Mouse (Mus musculus): Measurements from ENCODE around the gene M1ap. TPM values are rescaled to one million over a fixed set of nuclear protein-coding genes. Genes with fewer than 3 reads are reported as not detected.

M1ap gene
- polyA plus RNA-seq, 2 experiments: 9.4 to 14.4 TPM

DNA sequence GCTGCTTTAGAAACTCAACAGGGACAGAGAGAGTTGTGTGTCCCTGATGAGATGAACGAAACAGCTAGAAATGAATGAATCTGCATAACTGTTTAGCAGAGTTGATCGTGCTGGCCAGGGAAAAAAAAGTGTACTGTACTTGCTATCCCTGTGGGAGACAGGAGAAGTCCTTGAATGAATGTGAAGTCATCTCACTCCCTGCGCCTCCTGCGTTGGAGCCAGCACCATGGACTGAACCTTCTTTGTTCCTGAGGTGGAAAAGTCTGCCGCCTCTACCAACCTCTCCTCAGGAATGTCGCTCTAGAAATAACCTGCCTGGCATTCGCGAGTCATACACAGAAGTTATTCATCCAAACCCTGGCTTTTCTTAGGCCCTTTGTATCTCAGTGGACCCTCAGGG lies 53.3 kb downstream of the M1ap start:
- no peak overlapping the region for H3K4me3 ChIP-seq (ENCODE audit: insufficient read depth in 1 of 2, low read depth in 2 of 2, low read length in 2 of 2)
- no peaks in the 10 kb centered on the region for H3K36me3 ChIP-seq (replicated peaks; ENCODE audit: control insufficient read depth, insufficient read depth, low read depth)
- no peak overlapping the region for H3K27ac ChIP-seq
- WGBS (ENCODE audit: insufficient replicate concordance): 75% methylated on average over 8 of the region's 8 CpGs
- H3K27me3 ChIP-seq (ENCODE audit: control insufficient read depth, insufficient read depth, low read length): no peaks in the 10 kb centered on the region
- H3K9ac ChIP-seq (replicated peaks): no peak overlapping the region
- no peaks in the 10 kb centered on the region for H3K9me3 ChIP-seq (ENCODE audit: control insufficient read depth, low read length)
- ATAC-seq (ENCODE audit: insufficient read depth) (no peak), DNase-seq (ENCODE audit: low read depth in 3 of 3, low spot score in 3 of 3) (no peak)
- TF ChIP-seq EP300 (IDR thresholded peaks at IDR 0.05; ENCODE audit: low read depth) (no peak), CTCF (IDR thresholded peaks at IDR 0.05; ENCODE audit: low read depth) (no peak)
- H3K4me1 ChIP-seq (replicated peaks; ENCODE audit: control insufficient read depth in 2 of 2, insufficient read depth in 2 of 2, low read length in 1 of 2): peaks cover 32 to 34% of the 10 kb centered on the region in 2 experiments
- H3K4me2 ChIP-seq (ENCODE audit: low read depth): no peak overlapping the region

DNA sequence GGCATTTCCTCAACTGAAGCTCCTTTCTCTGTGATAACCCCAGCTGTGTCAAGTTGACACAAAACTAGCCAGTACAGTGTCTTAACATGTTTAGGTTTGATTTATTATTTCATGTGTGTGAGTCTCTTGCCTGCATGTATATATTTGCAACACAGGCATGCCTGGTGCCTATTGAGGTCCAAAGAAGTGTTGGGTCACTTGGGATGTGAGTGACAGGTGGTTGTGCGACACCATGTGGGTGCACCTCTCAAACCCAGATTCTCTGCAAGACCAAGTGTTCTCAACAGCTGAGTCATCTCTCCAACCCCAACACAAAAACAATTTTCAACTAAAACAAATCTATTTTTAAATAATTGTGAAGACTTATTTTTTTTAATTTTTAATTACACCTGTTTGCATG lies 56.4 kb downstream of the M1ap start:
- Histone ChIP-seq H3K9me3 (ENCODE audit: control insufficient read depth, low read length) (no peaks in the 10 kb centered on the region), H3K9ac (replicated peaks) (no peak overlapping the region), H3K27me3 (ENCODE audit: control insufficient read depth, insufficient read depth, low read length) (no peaks in the 10 kb centered on the region), H3K4me1 (replicated peaks; ENCODE audit: control insufficient read depth in 2 of 2, insufficient read depth in 2 of 2, low read length in 1 of 2) (peaks cover 25 to 26% of the 10 kb centered on the region in 2 experiments), H3K4me2 (ENCODE audit: low read depth) (no peak overlapping the region), H3K36me3 (replicated peaks; ENCODE audit: control insufficient read depth, insufficient read depth, low read depth) (no peaks in the 10 kb centered on the region), H3K4me3 (ENCODE audit: insufficient read depth in 1 of 2, low read depth in 2 of 2, low read length in 2 of 2) (no peak overlapping the region), H3K27ac (no peak overlapping the region)
- 90% methylated on average over 1 of the region's 1 CpGs for WGBS (ENCODE audit: insufficient replicate concordance)
- TF ChIP-seq EP300 (IDR thresholded peaks at IDR 0.05; ENCODE audit: low read depth) (no peak), CTCF (IDR thresholded peaks at IDR 0.05; ENCODE audit: low read depth) (no peak)
- ATAC-seq (ENCODE audit: insufficient read depth) (no peak), DNase-seq (ENCODE audit: low read depth in 3 of 3, low spot score in 3 of 3) (no peak)

- H3K27me3 ChIP-seq (ENCODE audit: control insufficient read depth, insufficient read depth, low read length): no peaks in the 10 kb centered on the region
- no peak for TF ChIP-seq CTCF (IDR thresholded peaks at IDR 0.05; ENCODE audit: low read depth)
- TF ChIP-seq EP300 (IDR thresholded peaks at IDR 0.05; ENCODE audit: low read depth): no peak
- DNase-seq (ENCODE audit: low read depth in 3 of 3, low spot score in 3 of 3) (no peak), ATAC-seq (ENCODE audit: insufficient read depth) (peak; percentile 76)
- no peak overlapping the region for H3K4me3 ChIP-seq (ENCODE audit: insufficient read depth in 1 of 2, low read depth in 2 of 2, low read length in 2 of 2)
- H3K27ac ChIP-seq: peak overlapping the region; percentile 64
- 44% methylated on average over 5 of the region's 5 CpGs for WGBS (ENCODE audit: insufficient replicate concordance)
- H3K4me2 ChIP-seq (ENCODE audit: low read depth): peak overlapping the region; percentile 33
- H3K9ac ChIP-seq (replicated peaks): peak overlapping the region; percentile 15; the same call in 1 of the 2 replicates
- H3K9me3 ChIP-seq (ENCODE audit: control insufficient read depth, low read length): no peaks in the 10 kb centered on the region
- no peaks in the 10 kb centered on the region for H3K36me3 ChIP-seq (replicated peaks; ENCODE audit: control insufficient read depth, insufficient read depth, low read depth)
- peaks cover 20 to 28% of the 10 kb centered on the region in 2 experiments for H3K4me1 ChIP-seq (replicated peaks; ENCODE audit: control insufficient read depth in 2 of 2, insufficient read depth in 2 of 2, low read length in 1 of 2)
Observed at GRCm38 (mm10) chr6:83003850-83004249, 57.1 kb downstream of the M1ap start.

- ATAC-seq (ENCODE audit: insufficient read depth) (no peak), DNase-seq (ENCODE audit: low read depth in 3 of 3, low spot score in 3 of 3) (no peak)
- no peaks in the 10 kb centered on the region for H3K27me3 ChIP-seq (ENCODE audit: control insufficient read depth, insufficient read depth, low read length)
- no peak overlapping the region for H3K4me3 ChIP-seq (ENCODE audit: insufficient read depth in 1 of 2, low read depth in 2 of 2, low read length in 2 of 2)
- no peak for TF ChIP-seq EP300 (IDR thresholded peaks at IDR 0.05; ENCODE audit: low read depth)
- TF ChIP-seq CTCF (IDR thresholded peaks at IDR 0.05; ENCODE audit: low read depth): no peak
- H3K27ac ChIP-seq: peak overlapping the region; percentile 64
- H3K4me1 ChIP-seq (replicated peaks; ENCODE audit: control insufficient read depth in 2 of 2, insufficient read depth in 2 of 2, low read length in 1 of 2): peaks cover 20 to 31% of the 10 kb centered on the region in 2 experiments
- no peaks in the 10 kb centered on the region for H3K36me3 ChIP-seq (replicated peaks; ENCODE audit: control insufficient read depth, insufficient read depth, low read depth)
- 54% methylated on average over 2 of the region's 2 CpGs for WGBS (ENCODE audit: insufficient replicate concordance)
- peak overlapping the region; percentile 9 for H3K9ac ChIP-seq (replicated peaks)
- no peaks in the 10 kb centered on the region for H3K9me3 ChIP-seq (ENCODE audit: control insufficient read depth, low read length)
- peak overlapping the region; percentile 33 for H3K4me2 ChIP-seq (ENCODE audit: low read depth)
Observed at GRCm38 (mm10) chr6:83004309-83004708, 57.6 kb downstream of the M1ap start.

DNA sequence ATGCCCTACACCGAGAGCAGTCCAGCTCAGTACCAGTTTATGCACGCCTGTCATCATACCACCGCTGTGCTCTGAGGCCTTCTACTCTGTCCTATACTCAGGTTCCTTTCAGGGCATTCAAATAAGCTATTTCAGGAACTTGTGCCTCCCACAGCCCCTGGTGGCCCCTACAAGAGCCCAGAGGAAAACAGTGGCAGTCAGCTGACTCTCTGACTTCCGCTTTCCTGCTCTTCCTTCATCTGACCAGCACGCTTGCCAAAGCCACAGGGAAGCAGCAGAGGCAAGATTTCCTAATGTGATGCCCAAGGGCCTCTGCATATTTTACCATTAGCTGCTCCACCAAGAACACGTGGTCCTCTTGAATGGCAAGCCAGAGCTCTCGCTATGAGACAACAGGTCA lies 58.2 kb downstream of the M1ap start:
- 0 out of 2 replicates have a peak, but pooled peaks have one; percentile 30 for ATAC-seq (ENCODE audit: insufficient read depth)
- TF ChIP-seq CTCF (IDR thresholded peaks at IDR 0.05; ENCODE audit: low read depth) (no peak), EP300 (IDR thresholded peaks at IDR 0.05; ENCODE audit: low read depth) (no peak)
- no peaks in the 10 kb centered on the region for H3K27me3 ChIP-seq (ENCODE audit: control insufficient read depth, insufficient read depth, low read length)

More for the DNA sequence above, 58.2 kb downstream of the M1ap start:
- no peak overlapping the region for H3K4me3 ChIP-seq (ENCODE audit: insufficient read depth in 1 of 2, low read depth in 2 of 2, low read length in 2 of 2)
- H3K36me3 ChIP-seq (replicated peaks; ENCODE audit: control insufficient read depth, insufficient read depth, low read depth): no peaks in the 10 kb centered on the region
- H3K9ac ChIP-seq (replicated peaks): 0 out of 2 replicates have a peak overlapping the region, but pooled peaks have one; percentile 9
- peak overlapping the region; percentile 64; the same call in 1 of the 2 replicates for H3K27ac ChIP-seq
- DNase-seq (ENCODE audit: low read depth in 3 of 3, low spot score in 3 of 3): no peak
- no peaks in the 10 kb centered on the region for H3K9me3 ChIP-seq (ENCODE audit: control insufficient read depth, low read length)
- H3K4me2 ChIP-seq (ENCODE audit: low read depth): peak overlapping the region; percentile 13; the same call in 1 of the 2 replicates
- 31% methylated on average over 7 of the region's 7 CpGs for WGBS (ENCODE audit: insufficient replicate concordance)
- peaks cover 23 to 35% of the 10 kb centered on the region in 2 experiments for H3K4me1 ChIP-seq (replicated peaks; ENCODE audit: control insufficient read depth in 2 of 2, insufficient read depth in 2 of 2, low read length in 1 of 2)
